Mouse (Mus musculus): ENCODE measurements at regions not wholly inside any gene's neighbourhood (a gene's known extent, or its start where the extent isn't known, plus 50 kb on each side); places are given as distances from the start of the nearest gene placed in this dataset.

GRCm38 (mm10) chr16:63049100-63049499 is 195.0 kb downstream of the Pros1 start:
- Histone ChIP-seq H3K9ac (replicated peaks; ENCODE audit: low read depth, low read length) (no peak overlapping the region), H3K9me3 (ENCODE audit: control insufficient read depth, low read length) (no peaks in the 10 kb centered on the region)
- WGBS: 70% methylated on average over 1 of the region's 1 CpGs

GRCm38 (mm10) chr16:63062883-63063282 is 208.8 kb downstream of the Pros1 start:
- no peak for ATAC-seq
- Histone ChIP-seq H3K4me2 (ENCODE audit: low read length) (no peak overlapping the region), H3K9me3 (ENCODE audit: control insufficient read depth, low read length) (no peaks in the 10 kb centered on the region), H3K4me3 (replicated peaks; ENCODE audit: low read length) (no peak overlapping the region), H3K36me3 (ENCODE audit: control insufficient read depth, insufficient read depth) (no peaks in the 10 kb centered on the region), H3K27ac (ENCODE audit: low read length) (no peak overlapping the region), H3K9ac (replicated peaks; ENCODE audit: low read depth, low read length) (no peak overlapping the region), H3K27me3 (replicated peaks; ENCODE audit: control insufficient read depth, insufficient read depth, low read length) (no peaks in the 10 kb centered on the region), H3K4me1 (replicated peaks; ENCODE audit: control insufficient read depth, insufficient read depth, low read length) (no peaks in the 10 kb centered on the region)

More at GRCm38 (mm10) chr16:63049100-63049499, 195.0 kb downstream of the Pros1 start:
- H3K4me3 ChIP-seq (replicated peaks; ENCODE audit: low read length): no peak overlapping the region
- H3K4me1 ChIP-seq (replicated peaks; ENCODE audit: control insufficient read depth, insufficient read depth, low read length): no peaks in the 10 kb centered on the region
- no peak for ATAC-seq
- no peaks in the 10 kb centered on the region for H3K27me3 ChIP-seq (replicated peaks; ENCODE audit: control insufficient read depth, insufficient read depth, low read length)
- H3K36me3 ChIP-seq (ENCODE audit: control insufficient read depth, insufficient read depth): no peaks in the 10 kb centered on the region
- H3K27ac ChIP-seq (ENCODE audit: low read length): no peak overlapping the region
- H3K4me2 ChIP-seq (ENCODE audit: low read length): no peak overlapping the region

GRCm38 (mm10) chr16:63069987-63070386 is 215.9 kb downstream of the Pros1 start:
- no peak overlapping the region for H3K27ac ChIP-seq (ENCODE audit: low read length)
- no peaks in the 10 kb centered on the region for H3K9me3 ChIP-seq (ENCODE audit: control insufficient read depth, low read length)
- no peaks in the 10 kb centered on the region for H3K4me1 ChIP-seq (replicated peaks; ENCODE audit: control insufficient read depth, insufficient read depth, low read length)
- no peaks in the 10 kb centered on the region for H3K27me3 ChIP-seq (replicated peaks; ENCODE audit: control insufficient read depth, insufficient read depth, low read length)
- no peak for ATAC-seq
- H3K4me3 ChIP-seq (replicated peaks; ENCODE audit: low read length): no peak overlapping the region
- no peaks in the 10 kb centered on the region for H3K36me3 ChIP-seq (ENCODE audit: control insufficient read depth, insufficient read depth)
- H3K4me2 ChIP-seq (ENCODE audit: low read length): no peak overlapping the region
- WGBS: 81% methylated on average over 2 of the region's 2 CpGs
- H3K9ac ChIP-seq (replicated peaks; ENCODE audit: low read depth, low read length): no peak overlapping the region

GRCm38 (mm10) chr16:63075814-63076213 is 221.7 kb downstream of the Pros1 start:
- WGBS: 84% methylated on average over 4 of the region's 4 CpGs
- Histone ChIP-seq H3K4me3 (replicated peaks; ENCODE audit: low read length) (no peak overlapping the region), H3K27ac (ENCODE audit: low read length) (no peak overlapping the region), H3K4me2 (ENCODE audit: low read length) (no peak overlapping the region), H3K9me3 (ENCODE audit: control insufficient read depth, low read length) (no peaks in the 10 kb centered on the region), H3K36me3 (ENCODE audit: control insufficient read depth, insufficient read depth) (no peaks in the 10 kb centered on the region), H3K27me3 (replicated peaks; ENCODE audit: control insufficient read depth, insufficient read depth, low read length) (no peaks in the 10 kb centered on the region), H3K4me1 (replicated peaks; ENCODE audit: control insufficient read depth, insufficient read depth, low read length) (no peaks in the 10 kb centered on the region), H3K9ac (replicated peaks; ENCODE audit: low read depth, low read length) (no peak overlapping the region)
- no peak for ATAC-seq

- 44% methylated on average over 3 of the region's 3 CpGs for WGBS
- H3K4me2 ChIP-seq (ENCODE audit: low read length): no peak overlapping the region
Observed at GRCm38 (mm10) chr16:63081383-63081782, 227.3 kb downstream of the Pros1 start.

GRCm38 (mm10) chr16:63083256-63083655 is 229.1 kb downstream of the Pros1 start:
- no peak for ATAC-seq
- no peak overlapping the region for H3K4me2 ChIP-seq (ENCODE audit: low read length)
- H3K4me1 ChIP-seq (replicated peaks; ENCODE audit: control insufficient read depth, insufficient read depth, low read length): no peaks in the 10 kb centered on the region
- H3K9ac ChIP-seq (replicated peaks; ENCODE audit: low read depth, low read length): no peak overlapping the region
- WGBS: 40% methylated on average over 5 of the region's 5 CpGs
- H3K36me3 ChIP-seq (ENCODE audit: control insufficient read depth, insufficient read depth): no peaks in the 10 kb centered on the region
- H3K4me3 ChIP-seq (replicated peaks; ENCODE audit: low read length): no peak overlapping the region
- H3K27me3 ChIP-seq (replicated peaks; ENCODE audit: control insufficient read depth, insufficient read depth, low read length): no peaks in the 10 kb centered on the region
- H3K9me3 ChIP-seq (ENCODE audit: control insufficient read depth, low read length): no peaks in the 10 kb centered on the region
- H3K27ac ChIP-seq (ENCODE audit: low read length): no peak overlapping the region

More at GRCm38 (mm10) chr16:63081383-63081782, 227.3 kb downstream of the Pros1 start:
- Histone ChIP-seq H3K9ac (replicated peaks; ENCODE audit: low read depth, low read length) (no peak overlapping the region), H3K27me3 (replicated peaks; ENCODE audit: control insufficient read depth, insufficient read depth, low read length) (no peaks in the 10 kb centered on the region), H3K36me3 (ENCODE audit: control insufficient read depth, insufficient read depth) (no peaks in the 10 kb centered on the region), H3K27ac (ENCODE audit: low read length) (no peak overlapping the region), H3K4me3 (replicated peaks; ENCODE audit: low read length) (no peak overlapping the region), H3K9me3 (ENCODE audit: control insufficient read depth, low read length) (no peaks in the 10 kb centered on the region), H3K4me1 (replicated peaks; ENCODE audit: control insufficient read depth, insufficient read depth, low read length) (no peaks in the 10 kb centered on the region)
- peak; percentile 54; the same call in 1 of the 2 replicates for ATAC-seq

- Histone ChIP-seq H3K4me3 (replicated peaks; ENCODE audit: low read length) (no peak overlapping the region), H3K4me1 (replicated peaks; ENCODE audit: control insufficient read depth, insufficient read depth, low read length) (no peaks in the 10 kb centered on the region), H3K27ac (ENCODE audit: low read length) (no peak overlapping the region), H3K36me3 (ENCODE audit: control insufficient read depth, insufficient read depth) (no peaks in the 10 kb centered on the region), H3K9ac (replicated peaks; ENCODE audit: low read depth, low read length) (no peak overlapping the region), H3K4me2 (ENCODE audit: low read length) (no peak overlapping the region), H3K9me3 (ENCODE audit: control insufficient read depth, low read length) (no peaks in the 10 kb centered on the region), H3K27me3 (replicated peaks; ENCODE audit: control insufficient read depth, insufficient read depth, low read length) (no peaks in the 10 kb centered on the region)
- ATAC-seq: peak; percentile 28; the same call in 1 of the 2 replicates
- WGBS: 72% methylated on average over 10 of the region's 10 CpGs
Observed at GRCm38 (mm10) chr16:63084021-63084756, 230.1 kb downstream of the Pros1 start.

- H3K4me2 ChIP-seq (ENCODE audit: low read length): no peak overlapping the region
- no peak overlapping the region for H3K9ac ChIP-seq (replicated peaks; ENCODE audit: low read depth, low read length)
- 0 out of 2 replicates have a peak, but pooled peaks cover under 1% of the 10 kb centered on the region for H3K4me1 ChIP-seq (replicated peaks; ENCODE audit: control insufficient read depth, insufficient read depth, low read length)
- no peaks in the 10 kb centered on the region for H3K36me3 ChIP-seq (ENCODE audit: control insufficient read depth, insufficient read depth)
- H3K4me3 ChIP-seq (replicated peaks; ENCODE audit: low read length): no peak overlapping the region
- 0 out of 2 replicates have a peak, but pooled peaks have one; percentile 29 for ATAC-seq
- 62% methylated on average over 9 of the region's 9 CpGs for WGBS
- H3K27me3 ChIP-seq (replicated peaks; ENCODE audit: control insufficient read depth, insufficient read depth, low read length): no peaks in the 10 kb centered on the region
- no peaks in the 10 kb centered on the region for H3K9me3 ChIP-seq (ENCODE audit: control insufficient read depth, low read length)
- no peak overlapping the region for H3K27ac ChIP-seq (ENCODE audit: low read length)
Observed at GRCm38 (mm10) chr16:63086086-63086796, 232.1 kb downstream of the Pros1 start.

GRCm38 (mm10) chr16:63091471-63092300 is 237.6 kb downstream of the Pros1 start:
- H3K4me1 ChIP-seq (replicated peaks; ENCODE audit: control insufficient read depth, insufficient read depth, low read length): peaks cover 8% of the 10 kb centered on the region
- no peaks in the 10 kb centered on the region for H3K9me3 ChIP-seq (ENCODE audit: control insufficient read depth, low read length)
- H3K4me3 ChIP-seq (replicated peaks; ENCODE audit: low read length): no peak overlapping the region
- H3K27ac ChIP-seq (ENCODE audit: low read length): peak overlapping the region; percentile 90
- H3K9ac ChIP-seq (replicated peaks; ENCODE audit: low read depth, low read length): no peak overlapping the region
- no peaks in the 10 kb centered on the region for H3K27me3 ChIP-seq (replicated peaks; ENCODE audit: control insufficient read depth, insufficient read depth, low read length)
- H3K4me2 ChIP-seq (ENCODE audit: low read length): no peak overlapping the region
- ATAC-seq: peak; percentile 98
- no peaks in the 10 kb centered on the region for H3K36me3 ChIP-seq (ENCODE audit: control insufficient read depth, insufficient read depth)
- 14% methylated on average over 11 of the region's 11 CpGs for WGBS

Data from forebrain, embryonic 16.5 days (tissue).